Mouse (Mus musculus): ENCODE data around the gene Prkci.

- TF ChIP-seq CTCF (IDR thresholded peaks at IDR 0.05) (peak; percentile 31), EP300 (IDR thresholded peaks at IDR 0.05) (no peak; the same call in 1 of the 2 replicates)
Observed at GRCm38 (mm10) chr3:31056047-31056650, 60.6 kb downstream of the Prkci start.

Data from lung, postnatal 0 days (tissue).